Mouse (Mus musculus): ENCODE data around the gene Maip1. TPM values are rescaled to one million over a fixed set of nuclear protein-coding genes. Genes with fewer than 3 reads are reported as not detected.
A peak's percentile ranks its signal among the peaks of the same experiment; 100 is the strongest.

Maip1 gene
- polyA plus RNA-seq, 1 experiment from 2014 or later = 19.2 TPM

DNA sequence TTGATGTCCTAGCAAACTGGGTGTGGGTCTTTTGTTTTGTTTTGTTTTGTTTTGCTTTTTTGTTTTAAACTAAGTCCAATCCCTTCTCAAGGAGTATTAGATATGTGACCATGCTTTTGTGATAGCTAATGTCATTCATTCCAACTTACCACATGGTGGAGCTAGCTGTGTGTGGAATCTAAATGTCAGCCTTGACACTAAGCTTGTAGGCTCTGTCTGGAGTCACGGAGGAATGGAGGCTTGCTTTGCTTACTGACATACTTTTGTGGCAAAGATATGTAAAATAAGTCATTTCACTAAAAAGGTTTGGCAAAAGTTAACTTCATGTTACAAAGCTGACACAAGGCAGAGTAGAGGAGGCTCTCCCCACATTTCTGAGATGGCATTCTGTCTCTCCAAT is 17.6 kb downstream of the Maip1 start:
- ATAC-seq (ENCODE audit: low FRiP score, low TSS enrichment) = no peak
- 6% methylated on average over 1 of the region's 1 CpGs for WGBS
- Histone ChIP-seq H3K27ac (ENCODE audit: low read length) (no peak overlapping the region), H3K27me3 (ENCODE audit: insufficient read depth, low read length) (no peaks in the 10 kb centered on the region), H3K4me1 (ENCODE audit: insufficient read depth, low read length) (no peaks in the 10 kb centered on the region), H3K4me3 (ENCODE audit: low read length) (no peak overlapping the region), H3K4me2 (replicated peaks; ENCODE audit: low read depth, low read length) (no peak overlapping the region), H3K9me3 (ENCODE audit: low read length) (no peaks in the 10 kb centered on the region), H3K9ac (replicated peaks; ENCODE audit: low read length) (no peak overlapping the region), H3K36me3 (ENCODE audit: insufficient read depth, low read length) (no peaks in the 10 kb centered on the region)

DNA sequence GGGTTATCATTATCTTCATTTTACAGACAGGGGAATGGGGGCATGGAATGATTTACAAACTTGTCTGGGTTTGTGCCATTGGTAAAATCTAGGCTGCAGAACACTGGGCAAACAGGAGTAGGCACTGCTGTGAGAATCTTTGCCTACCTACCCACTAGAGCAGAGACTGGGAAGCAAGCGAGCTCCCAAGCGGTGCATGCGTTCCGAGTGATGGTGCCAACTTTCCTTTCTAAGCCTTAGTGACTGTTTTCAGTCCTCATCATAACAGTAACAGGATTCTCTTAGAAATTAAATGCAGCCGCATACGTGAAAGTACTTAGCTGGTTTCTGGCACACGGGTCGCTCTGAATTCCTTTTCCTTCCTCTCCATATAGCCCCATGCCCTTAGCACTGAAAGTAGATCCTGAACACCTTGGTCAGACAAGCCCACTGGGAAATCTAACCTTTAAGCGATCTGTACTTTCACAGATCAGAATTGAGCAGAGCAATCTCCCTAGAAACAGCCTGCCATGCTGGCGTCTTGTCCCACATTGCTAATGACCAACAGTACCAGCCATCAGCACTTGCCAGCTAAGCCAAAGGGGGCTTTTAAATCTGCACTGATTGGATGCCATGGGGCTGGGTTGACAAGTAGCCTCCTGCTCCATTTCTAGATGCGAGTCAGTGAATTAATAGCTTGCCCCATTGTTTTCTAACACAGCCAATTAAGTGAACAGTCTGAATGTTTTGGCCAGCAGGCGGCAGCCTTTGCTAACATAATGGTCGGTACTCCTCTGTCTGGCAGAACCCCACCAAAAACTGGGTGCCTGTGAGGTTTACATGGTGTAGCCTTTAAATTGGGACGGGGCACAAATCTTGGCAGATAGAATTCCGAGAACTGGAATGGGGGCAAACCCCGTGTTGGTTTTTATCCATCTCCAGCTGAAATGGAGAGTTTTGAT is 22.5 kb downstream of the Maip1 start:
- Histone ChIP-seq H3K9ac (replicated peaks; ENCODE audit: low read length) (0 out of 2 replicates have a peak overlapping the region, but pooled peaks have one; percentile 15), H3K27ac (ENCODE audit: low read length) (no peak overlapping the region), H3K36me3 (ENCODE audit: insufficient read depth, low read length) (no peaks in the 10 kb centered on the region), H3K27me3 (ENCODE audit: insufficient read depth, low read length) (no peaks in the 10 kb centered on the region), H3K4me3 (ENCODE audit: low read length) (no peak overlapping the region), H3K9me3 (ENCODE audit: low read length) (no peaks in the 10 kb centered on the region), H3K4me2 (replicated peaks; ENCODE audit: low read depth, low read length) (peak overlapping the region; percentile 43), H3K4me1 (ENCODE audit: insufficient read depth, low read length) (peaks cover 12% of the 10 kb centered on the region)
- ATAC-seq (ENCODE audit: low FRiP score, low TSS enrichment) = peak; percentile 68
- 54% methylated on average over 16 of the region's 16 CpGs for WGBS

DNA sequence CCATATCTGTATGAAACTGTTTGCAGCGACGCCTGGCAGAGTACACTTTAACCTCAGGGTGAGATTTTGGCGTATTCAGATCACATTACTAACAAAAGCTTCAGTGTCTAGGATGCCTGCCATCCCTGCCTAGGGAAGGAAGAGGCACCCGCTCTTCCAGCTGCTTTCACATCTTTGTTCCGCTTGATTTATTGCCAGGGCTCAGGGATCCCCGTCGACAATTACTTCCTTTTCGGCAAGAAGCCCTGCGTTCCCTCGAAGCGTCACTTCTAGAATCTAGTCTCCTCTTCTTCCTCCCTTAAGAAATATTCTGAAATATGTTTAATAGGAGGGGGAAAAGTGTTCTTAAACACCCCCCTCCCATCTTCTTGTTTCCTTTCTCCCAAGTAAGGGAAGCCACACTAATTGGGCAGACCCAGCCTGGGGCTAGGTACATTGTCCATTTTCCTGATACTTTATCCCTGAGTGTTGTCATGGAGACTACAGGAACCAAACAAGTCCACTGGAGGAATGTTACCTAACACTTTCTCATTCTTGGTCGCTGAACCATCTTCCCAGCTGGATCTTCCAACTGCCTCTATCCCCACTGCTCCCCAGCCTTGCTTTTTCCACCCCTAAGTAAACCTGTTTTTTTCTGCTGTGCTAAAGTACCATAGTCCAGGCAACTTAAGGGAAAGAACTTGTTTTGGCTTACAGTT is 23.8 kb downstream of the Maip1 start:
- H3K4me2 ChIP-seq (replicated peaks; ENCODE audit: low read depth, low read length) = peak overlapping the region; percentile 44
- H3K27me3 ChIP-seq (ENCODE audit: insufficient read depth, low read length) = no peaks in the 10 kb centered on the region
- no peak overlapping the region for H3K27ac ChIP-seq (ENCODE audit: low read length)
- H3K4me3 ChIP-seq (ENCODE audit: low read length) = peak overlapping the region; percentile 15
- H3K36me3 ChIP-seq (ENCODE audit: insufficient read depth, low read length) = no peaks in the 10 kb centered on the region
- H3K4me1 ChIP-seq (ENCODE audit: insufficient read depth, low read length) = peaks cover 12% of the 10 kb centered on the region
- H3K9me3 ChIP-seq (ENCODE audit: low read length) = no peaks in the 10 kb centered on the region
- ATAC-seq (ENCODE audit: low FRiP score, low TSS enrichment) = peak; percentile 68; the same call in 1 of the 2 replicates
- H3K9ac ChIP-seq (replicated peaks; ENCODE audit: low read length) = no peak overlapping the region
- WGBS = 2% methylated on average over 12 of the region's 12 CpGs

DNA sequence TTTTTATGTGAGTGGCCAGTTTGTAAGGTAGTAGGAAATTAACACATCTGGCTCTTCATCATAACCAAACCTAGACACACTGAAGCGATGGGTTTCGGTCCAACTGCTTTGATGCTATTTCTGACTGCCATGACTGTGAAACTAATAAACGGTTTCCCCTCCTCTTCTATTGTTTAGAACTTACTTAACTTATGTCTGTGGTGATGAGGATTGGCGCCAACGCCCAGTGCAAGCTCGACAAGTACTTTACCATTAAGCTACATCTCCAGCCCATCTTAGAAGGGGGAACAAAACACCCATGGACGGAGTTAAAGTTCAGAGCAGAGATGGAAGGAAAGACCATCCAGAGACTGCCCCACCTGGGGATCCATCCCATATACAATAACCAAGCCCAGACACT is 27.0 kb downstream of the Maip1 start:
- H3K9me3 ChIP-seq (ENCODE audit: low read length) = no peaks in the 10 kb centered on the region
- WGBS = 86% methylated on average over 7 of the region's 7 CpGs
- no peak for ATAC-seq (ENCODE audit: low FRiP score, low TSS enrichment)
- no peak overlapping the region for H3K4me3 ChIP-seq (ENCODE audit: low read length)
- H3K36me3 ChIP-seq (ENCODE audit: insufficient read depth, low read length) = no peaks in the 10 kb centered on the region
- H3K9ac ChIP-seq (replicated peaks; ENCODE audit: low read length) = no peak overlapping the region
- no peak overlapping the region for H3K4me2 ChIP-seq (replicated peaks; ENCODE audit: low read depth, low read length)
- no peaks in the 10 kb centered on the region for H3K27me3 ChIP-seq (ENCODE audit: insufficient read depth, low read length)
- no peak overlapping the region for H3K27ac ChIP-seq (ENCODE audit: low read length)
- H3K4me1 ChIP-seq (ENCODE audit: insufficient read depth, low read length) = peaks cover 29% of the 10 kb centered on the region

DNA sequence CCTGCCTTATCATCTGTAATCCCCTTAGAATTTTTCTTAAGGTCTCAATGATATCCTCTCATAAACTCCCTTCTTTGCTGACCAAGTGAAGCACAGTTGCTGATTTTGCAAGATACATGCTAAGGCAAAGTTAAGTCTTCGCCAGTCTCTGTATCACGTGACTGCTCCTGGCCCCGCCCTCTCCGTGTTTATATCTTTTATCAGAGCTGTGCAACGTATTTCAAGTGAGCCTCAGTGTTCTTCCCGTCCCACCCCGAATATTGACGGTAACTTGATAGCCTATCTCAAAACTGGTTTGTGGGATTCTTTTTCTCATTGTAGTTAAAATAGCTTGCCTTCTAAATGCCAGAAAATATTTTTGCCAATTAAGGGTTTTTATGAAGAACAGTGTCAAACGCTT is 30.3 kb downstream of the Maip1 start:
- Histone ChIP-seq H3K36me3 (ENCODE audit: insufficient read depth, low read length) (no peaks in the 10 kb centered on the region), H3K4me2 (replicated peaks; ENCODE audit: low read depth, low read length) (peak overlapping the region; percentile 54), H3K27ac (ENCODE audit: low read length) (peak overlapping the region; percentile 76; the same call in 1 of the 2 replicates), H3K27me3 (ENCODE audit: insufficient read depth, low read length) (no peaks in the 10 kb centered on the region), H3K9ac (replicated peaks; ENCODE audit: low read length) (peak overlapping the region; percentile 56; the same call in 1 of the 2 replicates), H3K4me1 (ENCODE audit: insufficient read depth, low read length) (peaks cover 16% of the 10 kb centered on the region), H3K9me3 (ENCODE audit: low read length) (no peaks in the 10 kb centered on the region), H3K4me3 (ENCODE audit: low read length) (peak overlapping the region; percentile 33)
- 41% methylated on average over 9 of the region's 9 CpGs for WGBS
- no peak for ATAC-seq (ENCODE audit: low FRiP score, low TSS enrichment)

DNA sequence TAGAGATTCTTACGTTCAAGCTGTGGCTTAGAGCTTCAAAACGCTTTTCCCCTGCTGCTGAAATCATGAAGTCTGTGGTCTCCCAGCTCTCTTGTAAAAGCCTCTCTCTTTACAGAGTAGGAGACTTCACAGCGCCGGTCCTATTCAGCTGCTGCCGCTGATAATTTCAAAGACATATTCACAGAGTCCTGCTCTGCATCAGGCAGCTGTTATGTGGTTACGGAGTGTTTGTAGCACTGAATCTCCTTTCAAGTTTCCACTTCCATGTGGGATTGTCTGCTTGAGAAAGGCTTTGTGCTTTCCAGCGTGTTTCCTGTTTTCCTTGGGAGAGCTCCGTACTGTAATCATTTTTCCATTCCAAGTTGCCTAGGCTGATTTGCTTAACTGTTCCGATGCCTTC is 30.8 kb downstream of the Maip1 start:
- Histone ChIP-seq H3K27ac (ENCODE audit: low read length) (peak overlapping the region; percentile 76), H3K9ac (replicated peaks; ENCODE audit: low read length) (peak overlapping the region; percentile 56), H3K9me3 (ENCODE audit: low read length) (no peaks in the 10 kb centered on the region), H3K27me3 (ENCODE audit: insufficient read depth, low read length) (no peaks in the 10 kb centered on the region), H3K4me1 (ENCODE audit: insufficient read depth, low read length) (peaks cover 16% of the 10 kb centered on the region), H3K36me3 (ENCODE audit: insufficient read depth, low read length) (no peaks in the 10 kb centered on the region), H3K4me2 (replicated peaks; ENCODE audit: low read depth, low read length) (peak overlapping the region; percentile 54), H3K4me3 (ENCODE audit: low read length) (peak overlapping the region; percentile 33)
- ATAC-seq (ENCODE audit: low FRiP score, low TSS enrichment) = no peak
- 24% methylated on average over 9 of the region's 9 CpGs for WGBS

DNA sequence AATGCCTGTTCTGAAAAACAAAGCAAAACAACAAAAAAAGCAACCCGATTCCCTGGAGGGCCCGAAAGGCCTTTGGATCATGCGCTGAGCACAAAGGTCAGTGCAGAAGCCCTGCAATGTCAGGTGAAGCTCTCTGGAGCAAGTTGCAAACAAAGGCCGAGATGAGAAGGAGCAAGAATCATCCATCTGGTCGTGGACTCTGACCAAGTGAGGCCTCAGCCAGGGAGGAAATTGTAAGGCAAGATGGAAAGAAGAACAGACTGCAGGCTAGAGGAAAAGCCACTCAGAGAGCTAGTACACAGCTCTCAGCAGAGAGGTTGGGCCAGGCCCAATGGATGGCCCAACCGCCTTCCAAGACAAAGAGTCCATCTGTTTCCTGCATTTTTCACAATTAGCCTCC is 32.9 kb downstream of the Maip1 start:
- H3K27ac ChIP-seq (ENCODE audit: low read length) = no peak overlapping the region
- no peak overlapping the region for H3K4me3 ChIP-seq (ENCODE audit: low read length)
- 78% methylated on average over 6 of the region's 6 CpGs for WGBS
- H3K27me3 ChIP-seq (ENCODE audit: insufficient read depth, low read length) = no peaks in the 10 kb centered on the region
- no peaks in the 10 kb centered on the region for H3K36me3 ChIP-seq (ENCODE audit: insufficient read depth, low read length)
- H3K9me3 ChIP-seq (ENCODE audit: low read length) = no peaks in the 10 kb centered on the region
- H3K9ac ChIP-seq (replicated peaks; ENCODE audit: low read length) = no peak overlapping the region
- no peak for ATAC-seq (ENCODE audit: low FRiP score, low TSS enrichment)
- H3K4me1 ChIP-seq (ENCODE audit: insufficient read depth, low read length) = peaks cover 16% of the 10 kb centered on the region
- no peak overlapping the region for H3K4me2 ChIP-seq (replicated peaks; ENCODE audit: low read depth, low read length)

DNA sequence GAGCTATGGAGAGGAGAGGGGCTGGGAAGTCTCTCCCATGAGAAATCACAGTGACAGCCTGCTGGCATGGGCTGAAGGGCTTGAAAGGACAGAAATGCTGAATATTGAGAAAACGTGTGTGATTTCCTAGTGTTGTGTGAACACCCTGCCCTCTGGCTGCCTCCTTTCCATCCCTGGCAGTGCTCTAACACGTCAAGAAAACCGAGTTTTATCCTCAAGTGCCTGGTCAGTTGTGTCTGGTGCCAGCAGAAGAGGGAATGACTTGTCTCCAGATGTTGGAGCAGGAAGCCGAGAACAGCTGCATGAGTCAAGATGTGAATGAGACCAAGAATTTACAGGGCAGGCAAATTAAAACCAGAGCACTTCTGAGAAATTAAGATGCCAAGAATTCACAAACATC is 34.6 kb downstream of the Maip1 start:
- Histone ChIP-seq H3K9ac (replicated peaks; ENCODE audit: low read length) (no peak overlapping the region), H3K4me3 (ENCODE audit: low read length) (no peak overlapping the region), H3K36me3 (ENCODE audit: insufficient read depth, low read length) (no peaks in the 10 kb centered on the region), H3K27me3 (ENCODE audit: insufficient read depth, low read length) (no peaks in the 10 kb centered on the region), H3K27ac (ENCODE audit: low read length) (no peak overlapping the region), H3K4me1 (ENCODE audit: insufficient read depth, low read length) (peaks cover 22% of the 10 kb centered on the region), H3K9me3 (ENCODE audit: low read length) (no peaks in the 10 kb centered on the region), H3K4me2 (replicated peaks; ENCODE audit: low read depth, low read length) (no peak overlapping the region)
- no peak for ATAC-seq (ENCODE audit: low FRiP score, low TSS enrichment)
- 58% methylated on average over 4 of the region's 4 CpGs for WGBS

DNA sequence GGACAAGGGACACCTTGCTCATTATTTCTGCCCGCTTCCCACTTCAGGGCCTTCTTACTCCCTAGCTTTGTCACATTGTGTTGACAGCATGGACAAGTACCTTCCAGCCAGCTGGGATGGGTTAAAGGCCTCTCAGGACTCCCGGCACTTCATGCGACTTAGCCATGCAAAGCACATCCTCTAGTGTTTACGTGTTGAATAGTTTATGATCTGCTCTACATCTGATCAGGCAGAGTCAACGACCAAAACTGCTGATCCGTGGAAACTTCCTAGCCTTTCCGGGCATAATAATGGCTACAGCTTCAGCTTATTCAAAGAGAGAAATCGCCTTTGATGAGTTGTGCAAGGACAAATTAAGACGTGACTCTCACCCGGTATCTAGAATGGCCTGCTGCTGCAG is 39.6 kb downstream of the Maip1 start:
- 32% methylated on average over 10 of the region's 10 CpGs for WGBS
- peaks cover 8% of the 10 kb centered on the region; the same call in 1 of the 2 replicates for H3K4me1 ChIP-seq (ENCODE audit: insufficient read depth, low read length)
- no peaks in the 10 kb centered on the region for H3K36me3 ChIP-seq (ENCODE audit: insufficient read depth, low read length)
- no peak overlapping the region for H3K4me2 ChIP-seq (replicated peaks; ENCODE audit: low read depth, low read length)
- no peaks in the 10 kb centered on the region for H3K27me3 ChIP-seq (ENCODE audit: insufficient read depth, low read length)
- no peak overlapping the region for H3K4me3 ChIP-seq (ENCODE audit: low read length)
- no peaks in the 10 kb centered on the region for H3K9me3 ChIP-seq (ENCODE audit: low read length)
- H3K27ac ChIP-seq (ENCODE audit: low read length) = no peak overlapping the region
- peak; percentile 79; the same call in 1 of the 2 replicates for ATAC-seq (ENCODE audit: low FRiP score, low TSS enrichment)
- no peak overlapping the region for H3K9ac ChIP-seq (replicated peaks; ENCODE audit: low read length)

DNA sequence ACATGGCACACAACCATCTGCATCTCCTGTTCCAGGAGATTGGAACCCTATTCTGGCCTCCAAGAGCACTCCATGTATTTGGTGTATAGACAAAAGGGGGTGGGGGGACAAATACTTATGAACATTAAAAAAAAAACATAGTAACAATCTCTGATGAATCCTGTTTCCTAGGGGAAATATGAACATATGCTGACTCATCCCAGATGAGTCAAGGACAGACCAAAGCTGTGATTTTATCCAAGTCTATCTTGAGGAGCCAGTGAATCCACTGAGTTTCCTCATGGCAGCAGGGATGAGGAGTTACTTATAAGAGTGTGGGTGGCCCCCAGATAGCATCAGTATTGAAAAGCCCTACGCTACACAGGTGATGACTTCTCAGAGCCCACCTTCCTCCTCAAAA is 44.1 kb downstream of the Maip1 start:
- ATAC-seq (ENCODE audit: low FRiP score, low TSS enrichment) = no peak
- 96% methylated on average over 1 of the region's 1 CpGs for WGBS
- H3K9me3 ChIP-seq (ENCODE audit: low read length) = no peaks in the 10 kb centered on the region
- no peak overlapping the region for H3K4me3 ChIP-seq (ENCODE audit: low read length)
- H3K4me2 ChIP-seq (replicated peaks; ENCODE audit: low read depth, low read length) = no peak overlapping the region
- no peaks in the 10 kb centered on the region for H3K36me3 ChIP-seq (ENCODE audit: insufficient read depth, low read length)
- no peak overlapping the region for H3K27ac ChIP-seq (ENCODE audit: low read length)
- no peak overlapping the region for H3K9ac ChIP-seq (replicated peaks; ENCODE audit: low read length)
- H3K4me1 ChIP-seq (ENCODE audit: insufficient read depth, low read length) = peaks cover 8% of the 10 kb centered on the region; the same call in 1 of the 2 replicates
- no peaks in the 10 kb centered on the region for H3K27me3 ChIP-seq (ENCODE audit: insufficient read depth, low read length)

Data from kidney, embryonic 16.5 days (tissue).